Mouse (Mus musculus): ENCODE results near the gene Kremen2. TPM values are rescaled to one million over a fixed set of nuclear protein-coding genes. Genes with fewer than 3 reads are reported as not detected.
A peak's percentile ranks its signal among the peaks of the same experiment; 100 is the strongest.
"Not testable (repeated sequence)": the region's sequence is repeated elsewhere in the genome, so short reads cannot be mapped to it uniquely, and the experiment has no call there.

The Kremen2 gene
- polyA plus RNA-seq (2017; shearing (Covaris generic)): 1 to 10 TPM in 2 of 3 experiments, under 1 TPM in 1; 0.78 to 3.2 (median 1.1) TPM

DNA sequence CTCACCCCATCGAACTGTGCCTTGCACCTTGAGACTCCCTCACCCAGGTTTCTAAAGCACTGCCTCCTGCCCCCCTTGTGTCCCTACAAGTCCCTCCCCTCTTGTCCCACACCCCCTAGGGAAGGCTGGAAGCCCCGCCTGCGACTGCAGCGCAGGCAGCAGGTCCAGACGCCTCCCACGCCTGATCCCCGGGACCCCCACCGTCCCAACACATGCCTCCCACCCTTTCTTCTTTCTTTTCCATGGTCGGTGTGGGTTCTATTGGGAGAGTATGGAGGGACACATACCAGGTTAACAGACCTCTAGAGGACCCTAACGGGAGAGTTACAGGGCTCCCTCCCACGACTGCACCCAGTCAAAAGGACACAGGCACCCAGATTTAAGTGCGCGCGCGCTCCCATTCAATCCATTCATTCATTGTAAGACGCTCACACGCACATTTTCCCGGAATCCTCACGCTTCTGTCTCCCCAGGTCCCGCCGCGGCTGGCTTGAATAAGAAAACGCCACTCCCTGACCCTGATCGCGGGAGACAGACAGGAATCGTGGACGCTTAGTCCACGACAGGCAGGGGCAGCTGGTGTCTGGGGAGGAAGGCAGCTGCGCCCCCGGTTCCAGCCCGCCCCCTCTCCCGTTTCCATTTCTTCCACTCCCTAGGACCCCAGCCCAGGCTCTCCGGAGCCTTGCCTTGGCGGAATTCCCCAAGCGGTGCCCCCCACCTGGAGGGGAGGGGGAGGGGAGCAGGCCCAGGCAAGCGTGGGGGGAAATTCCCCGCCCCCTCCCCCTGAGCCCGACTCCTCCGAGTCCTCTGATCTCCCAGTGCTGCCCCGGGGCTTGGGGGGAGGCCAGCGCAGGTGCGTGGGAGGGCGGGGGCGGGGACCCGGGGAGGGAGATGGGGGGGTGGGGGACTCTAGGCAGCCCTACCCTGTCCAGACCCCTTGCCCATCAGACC, at the start of gene Kremen2:
Kremen2 (minus strand) TSS at position 533 of the 951 bp plus-strand sequence.
- ATAC-seq: no peak

DNA sequence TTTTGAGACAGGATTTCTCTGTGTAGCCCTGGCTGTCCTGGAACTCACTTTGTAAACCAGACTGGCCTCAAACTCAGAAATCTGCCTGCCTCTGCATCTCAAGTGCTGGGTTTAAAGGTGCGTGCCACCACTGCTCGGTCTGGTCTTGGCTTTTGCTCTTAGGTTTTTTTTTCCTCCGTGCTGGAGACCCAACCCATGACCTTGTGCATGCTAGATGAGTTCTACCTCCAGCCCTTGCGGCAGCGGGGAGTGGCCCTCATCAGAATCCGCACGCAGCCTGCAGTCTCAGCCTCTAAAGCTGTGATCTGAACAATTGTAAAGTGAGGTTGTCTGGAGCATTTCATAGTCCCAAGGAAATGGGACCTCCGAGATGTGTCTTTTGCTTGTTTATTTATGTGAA, 49.7 kb upstream of the Kremen2 start:
- ATAC-seq: no peak

DNA sequence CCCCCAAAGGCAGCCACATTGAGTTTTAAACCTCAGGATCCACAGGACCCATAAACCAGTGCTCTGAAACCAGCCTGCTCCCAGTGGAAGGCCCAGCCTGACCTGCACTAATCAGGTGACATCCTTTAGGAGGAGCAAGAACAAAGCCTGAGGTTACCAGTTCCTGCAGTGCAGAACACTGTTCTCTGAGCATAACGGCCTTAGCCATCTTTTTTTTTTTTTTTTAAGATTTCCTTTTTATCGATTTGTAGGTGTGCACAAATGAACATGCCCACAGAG, 45.4 kb upstream of the Kremen2 start:
- ATAC-seq: peak; percentile 27

DNA sequence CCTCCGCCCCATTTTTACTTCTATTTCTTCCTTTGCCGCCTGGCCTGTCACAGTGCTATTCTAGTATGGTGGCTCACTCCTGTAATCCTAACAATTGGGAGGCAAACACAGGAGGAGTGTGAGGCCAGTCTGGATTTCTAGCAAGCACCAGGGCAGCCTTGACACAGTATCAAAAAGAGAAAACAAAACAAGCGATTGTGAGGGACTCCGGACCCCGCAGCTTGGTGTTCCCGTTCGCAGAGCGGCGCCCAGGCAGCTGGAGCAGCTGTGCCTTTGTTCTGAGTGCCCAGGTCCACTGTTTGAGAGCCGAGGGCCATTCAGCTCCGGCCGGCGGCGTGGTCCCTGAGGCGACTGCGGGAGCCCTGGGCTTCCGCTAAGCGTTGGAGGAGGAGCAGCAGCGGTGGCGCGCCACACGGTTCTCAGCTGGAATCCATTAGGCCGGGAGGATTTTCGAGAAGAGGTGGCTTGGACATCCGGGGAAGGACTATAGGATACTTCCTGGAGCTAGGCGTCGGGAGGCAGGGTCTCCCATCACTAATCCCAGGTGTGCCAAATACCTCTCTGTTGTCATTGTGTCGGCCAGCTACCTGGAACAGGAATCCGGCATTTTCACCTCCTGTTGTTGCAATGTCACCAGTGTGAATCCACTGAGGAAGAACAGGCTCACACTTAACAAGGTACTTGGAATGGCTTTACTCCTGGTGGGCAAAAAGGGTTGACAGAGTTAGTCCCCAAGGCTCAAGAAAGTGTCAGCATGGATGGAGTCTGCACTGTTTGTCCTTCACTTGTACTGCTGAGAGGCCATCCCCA, 44.8 kb upstream of the Kremen2 start, which contains the start of gene Srrm2:
Srrm2 (plus strand) TSS at position 264 of the 810 bp plus-strand sequence.
- peak; percentile 27 for ATAC-seq

DNA sequence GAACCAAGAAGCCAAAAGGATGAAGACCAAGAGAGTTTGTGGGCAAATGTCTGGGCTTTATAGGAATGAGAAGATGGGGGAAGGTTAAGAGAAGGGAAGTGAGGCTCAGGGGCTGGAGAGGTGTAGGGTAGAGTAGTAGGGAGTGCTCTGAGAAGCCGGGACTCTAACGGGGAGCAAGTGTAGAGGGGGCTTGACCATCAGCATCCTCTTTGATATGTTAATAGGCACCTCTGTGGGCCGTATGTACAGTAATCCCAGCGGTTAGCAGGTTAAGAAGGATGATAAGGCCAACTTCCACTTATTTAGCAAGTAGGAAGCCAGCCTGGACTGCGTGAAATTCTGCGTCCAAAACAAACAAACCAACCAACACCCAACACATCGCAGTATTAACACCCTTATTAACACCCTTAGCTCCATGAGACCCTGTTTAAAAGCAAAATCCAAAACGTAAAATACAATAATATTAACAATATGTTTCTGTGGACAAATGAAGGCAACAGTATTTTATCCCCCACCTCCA, 44.2 kb upstream of the Kremen2 start:
- no peak for ATAC-seq

DNA sequence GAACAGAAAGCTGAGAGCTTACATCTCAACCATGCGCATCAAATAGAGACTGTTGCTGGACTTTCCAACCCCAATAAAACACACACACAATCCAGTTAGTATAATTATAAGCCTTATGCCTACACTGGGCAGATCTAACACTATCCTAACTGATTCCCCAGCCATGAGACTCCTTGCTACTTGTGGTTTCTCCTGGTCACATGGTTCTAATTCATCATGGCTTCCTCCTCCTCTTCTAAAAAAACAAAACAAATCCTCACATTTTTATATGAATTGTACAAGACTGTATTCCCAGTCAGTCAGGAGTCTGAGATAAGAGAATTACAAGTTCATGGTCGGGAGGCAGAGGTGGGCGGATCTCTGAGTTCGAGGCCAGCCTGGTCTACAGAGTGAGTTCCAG, 43.3 kb upstream of the Kremen2 start:
- ATAC-seq: no peak

DNA sequence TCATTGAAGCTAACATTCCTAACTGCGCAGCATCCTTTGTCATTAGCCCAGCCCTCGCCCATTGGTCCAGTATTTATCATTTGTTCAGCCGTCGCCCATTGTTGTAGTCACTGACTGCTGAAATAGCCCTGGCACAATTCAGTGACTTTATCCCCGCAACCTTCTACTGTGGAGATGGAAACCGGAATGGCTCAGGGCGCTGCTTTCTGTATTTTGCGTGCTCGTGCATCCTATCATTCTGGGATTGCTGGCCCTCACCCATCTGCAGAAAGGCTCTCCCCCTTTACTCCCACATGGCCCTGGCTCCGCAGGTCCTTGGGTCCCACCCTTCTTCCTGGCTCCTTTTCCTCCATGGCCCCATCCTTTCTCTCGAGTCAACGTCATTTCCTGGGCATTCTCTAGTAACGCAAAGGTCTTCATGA, 40.9 kb upstream of the Kremen2 start:
- peak; percentile 25 for ATAC-seq

DNA sequence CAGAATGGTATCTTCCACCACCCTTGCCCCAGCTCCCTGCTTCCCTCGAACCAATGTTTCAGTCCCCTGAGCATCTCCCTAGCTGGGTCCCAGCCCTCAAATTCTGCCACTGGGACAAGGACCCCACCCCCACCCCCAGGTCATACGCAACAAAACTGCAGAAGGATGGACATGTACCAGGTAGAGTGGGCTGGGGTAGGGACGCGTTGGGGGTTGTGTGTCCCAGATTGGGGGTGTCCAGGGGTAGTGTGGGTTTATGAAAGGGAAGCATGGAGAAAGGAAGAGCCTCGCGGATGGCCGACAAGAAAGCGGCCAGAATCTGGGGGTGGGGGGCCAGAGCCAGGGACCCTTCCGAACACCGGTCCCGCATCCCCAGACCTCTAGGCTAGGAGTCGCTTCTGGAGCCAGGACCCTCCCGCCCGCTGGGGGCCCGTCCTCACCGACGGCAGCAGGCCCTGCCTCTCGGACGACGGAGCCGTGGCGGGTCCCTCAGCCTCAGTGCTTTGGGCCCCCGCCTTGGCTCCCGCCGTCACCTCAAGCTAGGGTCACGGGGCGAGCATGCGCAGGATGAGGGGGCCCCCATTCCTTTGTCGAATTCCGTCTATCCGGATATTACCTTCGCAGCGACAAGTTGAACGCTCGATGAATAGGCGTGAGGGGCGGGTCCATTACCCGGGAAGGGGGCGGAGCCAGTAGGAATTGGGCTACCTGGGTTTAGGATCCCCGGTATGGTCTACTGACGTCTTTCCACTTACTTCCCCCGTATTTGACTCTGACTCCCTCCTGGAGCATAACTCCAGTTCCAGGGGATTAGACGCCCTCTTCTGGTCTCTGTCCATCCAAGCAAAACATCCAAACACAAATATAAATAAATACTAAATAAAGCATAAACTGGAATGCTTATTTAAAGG, 40.2 kb upstream of the Kremen2 start, which contains the start of gene Flywch2:
Flywch2 (minus strand) TSS at position 521 of the 911 bp plus-strand sequence.
- ATAC-seq: peak; percentile 93

DNA sequence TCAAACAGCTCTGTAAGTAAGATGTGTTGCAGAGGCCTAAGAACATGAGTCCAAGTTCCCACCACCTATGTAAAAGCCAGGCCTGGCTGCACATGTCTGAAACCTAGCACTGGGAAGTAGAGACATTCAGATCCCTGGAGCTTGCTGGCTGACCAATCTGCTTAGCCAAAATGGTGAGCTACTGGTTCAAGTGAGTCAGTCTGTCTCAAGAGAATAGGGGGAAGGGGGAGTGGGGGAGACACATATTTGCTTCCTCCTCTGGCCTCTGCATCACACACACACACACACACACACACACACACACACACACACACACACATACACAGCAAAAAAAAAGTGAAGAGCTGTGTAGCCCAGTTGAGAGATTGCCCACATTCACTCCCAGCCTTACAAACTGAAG, 37.7 kb upstream of the Kremen2 start:
- no peak for ATAC-seq

DNA sequence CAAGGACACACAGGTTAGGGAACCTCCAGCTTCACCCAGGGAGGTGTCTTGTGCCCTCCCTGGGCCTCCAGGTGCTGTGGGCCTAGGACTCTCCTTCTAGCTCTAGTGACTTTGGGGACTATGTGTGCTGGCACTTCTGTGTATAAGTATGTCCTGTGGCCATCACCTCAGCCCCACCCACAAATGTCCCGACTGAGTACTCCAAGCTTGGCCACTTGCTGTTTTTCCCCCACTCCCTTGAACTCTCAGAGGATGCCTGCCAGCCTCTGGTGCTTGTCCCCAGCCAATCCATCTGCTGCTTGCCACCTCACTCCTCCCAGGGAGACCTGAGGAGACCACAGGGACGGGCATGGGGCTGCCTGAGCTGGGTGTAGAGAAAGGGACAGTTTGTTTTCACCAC, 32.8 kb upstream of the Kremen2 start:
- no peak for ATAC-seq

DNA sequence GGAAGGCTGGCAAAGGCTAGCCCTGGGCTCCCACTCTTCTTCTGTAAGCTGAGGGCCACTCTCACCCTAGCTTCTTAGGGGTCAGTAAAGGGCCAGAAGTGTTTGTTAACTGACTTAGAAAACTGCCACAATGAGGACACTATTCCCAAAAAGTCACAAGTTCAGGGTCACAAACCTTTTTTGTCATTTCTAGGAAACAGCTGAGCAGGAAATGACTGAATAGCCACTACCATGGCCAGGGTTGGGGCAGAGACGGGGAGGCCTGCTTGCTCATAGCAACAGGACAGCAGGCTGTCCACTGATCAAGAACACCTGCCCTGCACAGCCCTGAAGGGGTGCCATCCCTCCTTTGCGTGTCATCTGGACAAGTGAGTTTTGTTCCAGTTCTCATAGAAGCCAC, 31.5 kb upstream of the Kremen2 start:
- ATAC-seq: no peak

DNA sequence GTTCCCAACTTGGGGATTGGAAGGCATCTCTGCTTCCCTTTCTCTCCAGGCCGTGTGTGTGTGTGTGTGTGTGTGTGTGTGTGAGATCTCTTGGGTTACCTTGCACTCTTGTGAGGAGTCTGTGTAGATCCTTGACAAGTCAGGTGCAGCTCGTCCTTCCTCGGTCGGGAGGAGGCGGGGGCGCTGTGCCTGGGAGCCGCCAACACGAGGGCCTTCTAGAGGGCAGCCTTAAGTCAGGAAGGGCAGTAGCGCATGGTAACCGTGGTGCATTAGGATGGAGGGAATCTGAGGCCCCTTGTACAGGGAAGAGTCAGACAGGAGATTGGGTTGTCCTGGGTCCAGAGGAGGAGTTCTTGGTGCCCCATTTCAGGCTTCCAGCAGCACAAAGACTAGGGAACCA, 30.6 kb upstream of the Kremen2 start:
- no peak for ATAC-seq

DNA sequence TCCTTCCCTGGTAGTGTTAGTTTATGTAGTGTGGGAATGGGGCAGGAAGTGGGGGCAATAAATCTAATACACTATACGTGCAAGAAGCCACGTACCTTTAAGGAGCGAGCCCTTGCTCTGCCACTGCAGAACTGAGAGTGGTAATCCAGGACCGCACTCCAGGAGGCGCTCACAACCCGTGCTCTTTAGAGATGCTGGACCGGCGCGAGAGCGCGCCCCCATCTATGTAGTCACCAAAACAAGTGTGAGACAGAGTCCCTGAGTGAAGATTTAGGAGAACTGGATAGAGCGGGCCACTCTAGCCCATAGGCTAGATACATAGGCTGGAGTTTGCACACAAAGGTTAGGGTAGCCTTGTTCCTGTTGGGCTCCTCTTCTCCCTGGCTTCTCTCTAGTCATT, 28.5 kb upstream of the Kremen2 start:
- peak; percentile 54 for ATAC-seq

DNA sequence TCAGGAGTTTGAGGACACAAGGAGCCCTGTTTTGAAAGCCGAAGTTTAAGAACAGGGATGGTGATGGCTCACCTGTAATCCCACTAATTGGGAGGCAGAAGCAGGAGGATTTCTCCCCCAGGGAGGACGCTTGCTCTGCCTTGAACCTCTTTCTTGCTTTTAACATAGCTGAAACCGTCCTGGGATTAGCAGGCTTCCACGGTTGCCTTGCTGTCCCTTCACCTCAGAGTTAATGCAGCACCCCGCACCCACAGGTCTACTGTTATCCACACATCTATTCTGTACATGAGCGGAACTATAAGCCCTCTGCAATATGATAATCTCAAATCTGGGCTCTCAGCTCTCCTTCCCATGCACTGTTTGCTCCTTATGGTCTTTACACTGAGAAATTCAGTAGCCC, 28.0 kb upstream of the Kremen2 start:
- ATAC-seq: no peak

DNA sequence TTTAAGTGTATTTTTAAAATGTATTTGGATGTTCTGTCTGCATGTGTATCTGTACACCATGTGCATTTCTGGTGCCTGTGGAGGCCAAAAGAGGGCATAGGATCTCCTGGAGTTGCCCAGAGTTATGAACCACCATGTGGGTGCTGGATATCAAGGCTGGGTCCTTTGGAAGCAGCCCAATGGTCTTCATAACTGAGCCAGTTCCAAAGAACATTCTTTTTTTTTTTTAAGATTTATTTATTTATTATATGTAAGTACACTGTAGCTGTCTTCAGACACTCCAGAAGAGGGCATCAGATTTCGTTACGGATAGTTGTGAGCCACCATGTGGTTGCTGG, 26.6 kb upstream of the Kremen2 start:
- ATAC-seq: not testable (repeated sequence)

DNA sequence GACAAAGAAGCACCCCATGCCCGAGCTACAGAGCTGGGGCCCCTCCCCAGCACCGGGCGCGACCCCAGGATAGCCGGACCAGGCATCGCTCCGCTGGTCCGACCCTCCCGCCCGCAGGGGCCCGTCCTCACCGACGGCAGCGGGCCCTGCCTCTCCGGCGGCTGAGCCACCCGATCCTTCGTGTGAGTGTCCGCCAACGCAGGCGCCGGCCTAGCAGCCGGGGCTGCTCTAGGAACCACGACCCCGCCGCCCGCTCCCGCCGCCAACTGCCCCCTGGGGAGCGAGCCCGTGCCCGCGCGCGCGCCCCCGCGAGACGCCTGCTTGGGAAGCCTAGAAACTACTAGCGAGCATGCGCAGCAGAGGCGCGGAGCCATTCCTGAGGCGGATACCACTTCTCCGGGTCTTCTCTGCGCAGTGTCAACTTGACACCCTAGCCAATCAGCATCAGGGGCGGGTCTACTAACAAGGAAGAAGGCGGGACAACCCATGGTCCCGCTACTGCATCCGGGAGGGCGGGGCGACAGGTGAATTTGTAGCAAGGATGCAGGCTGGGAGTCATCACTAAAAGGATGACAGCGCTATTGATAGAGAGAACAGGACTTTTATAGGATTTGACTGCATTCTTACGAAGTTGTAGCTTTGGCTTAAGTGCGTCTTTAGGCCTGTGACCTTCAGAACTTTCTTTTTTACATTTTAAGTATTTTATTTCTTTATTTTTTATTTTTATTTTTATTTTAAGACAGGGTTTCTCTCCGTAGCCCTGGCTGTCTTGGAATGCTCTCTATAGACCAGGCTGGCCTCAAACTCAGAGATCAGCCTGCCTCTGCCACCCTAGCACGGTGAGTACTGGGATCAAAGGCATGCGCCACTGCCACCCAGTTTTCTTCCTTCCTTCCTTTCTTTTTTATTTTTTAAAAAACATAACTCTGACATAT, 25.9 kb upstream of the Kremen2 start, which contains the start of gene Flywch1:
Flywch1 (minus strand) TSS at position 319 of the 935 bp plus-strand sequence.
- ATAC-seq: peak; percentile 99

DNA sequence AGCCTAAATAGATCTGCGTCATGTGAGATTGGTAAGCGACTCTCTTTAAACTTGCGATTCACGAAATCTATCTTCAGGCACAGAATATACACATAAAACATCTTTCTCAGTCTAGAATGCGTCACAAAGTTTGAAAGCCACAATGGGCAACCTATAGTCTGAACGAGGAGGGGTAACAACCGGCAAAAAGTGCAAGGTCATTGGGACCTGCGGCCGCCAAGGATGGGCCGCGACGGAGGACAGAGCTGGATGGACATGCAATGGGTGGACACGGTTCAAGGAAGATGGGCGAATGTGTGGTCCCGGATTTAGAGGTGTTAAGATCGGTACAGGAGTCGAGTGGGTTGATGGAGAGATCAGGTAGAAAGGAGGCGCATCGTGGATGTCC, 25.3 kb upstream of the Kremen2 start:
- no peak for ATAC-seq

DNA sequence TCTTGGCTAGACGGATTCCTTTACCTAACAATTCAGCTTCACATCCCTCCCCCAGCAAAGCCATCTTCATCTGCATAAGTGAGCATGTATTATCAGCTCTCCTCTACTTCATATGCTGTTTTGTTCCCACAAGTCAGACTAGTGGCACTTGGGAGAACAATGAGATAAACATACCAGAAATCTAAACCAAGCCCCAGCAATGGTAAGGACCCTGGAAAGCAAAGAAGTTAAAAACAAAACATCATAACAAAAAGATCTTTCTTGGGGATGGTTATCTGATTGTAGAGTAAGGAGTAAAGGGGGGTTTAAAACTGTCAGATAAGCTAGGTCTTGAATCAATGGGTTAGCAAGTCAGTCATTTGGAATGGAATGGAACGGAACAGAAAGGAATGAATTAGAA, 24.9 kb upstream of the Kremen2 start:
- ATAC-seq: no peak

DNA sequence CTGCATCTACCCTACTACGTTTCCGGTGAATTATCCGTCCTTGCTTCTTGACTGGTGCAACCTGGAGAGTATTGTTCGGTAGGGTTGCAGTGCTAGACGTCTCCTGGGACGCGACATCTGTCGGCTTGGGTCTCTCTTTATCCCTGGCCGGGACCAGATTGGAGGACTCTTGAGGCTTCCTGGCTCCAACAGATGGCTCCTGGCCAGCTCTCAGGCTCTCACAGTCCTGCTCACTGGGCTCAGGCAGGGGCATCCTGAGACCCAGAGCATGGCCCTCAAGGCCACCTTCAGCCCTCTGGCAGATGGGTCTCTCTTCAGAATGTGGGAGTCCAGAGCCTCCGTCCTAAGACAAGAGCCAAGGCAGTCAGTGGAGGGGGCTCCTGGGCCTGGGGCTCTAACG, 17.3 kb upstream of the Kremen2 start:
- ATAC-seq: no peak

DNA sequence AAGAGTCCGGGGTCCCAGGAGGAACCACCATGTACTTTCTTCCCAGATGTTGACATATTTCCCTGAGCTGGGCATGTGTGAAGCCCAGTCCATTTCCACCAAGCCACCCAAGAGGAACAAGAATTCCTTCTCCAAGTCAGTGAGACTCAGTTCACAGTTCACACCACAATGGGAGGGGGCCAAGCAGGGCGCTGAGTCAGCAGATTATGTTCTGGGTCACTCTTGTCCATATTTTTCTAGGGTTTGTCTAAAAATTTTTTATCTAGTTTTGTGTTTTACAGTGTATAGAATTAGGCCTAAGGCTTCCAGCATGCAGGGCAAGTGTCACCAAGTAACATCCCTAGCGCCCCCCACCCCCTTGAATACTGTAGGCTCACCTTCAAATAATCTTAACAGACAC, 15.5 kb upstream of the Kremen2 start:
- ATAC-seq: no peak

DNA sequence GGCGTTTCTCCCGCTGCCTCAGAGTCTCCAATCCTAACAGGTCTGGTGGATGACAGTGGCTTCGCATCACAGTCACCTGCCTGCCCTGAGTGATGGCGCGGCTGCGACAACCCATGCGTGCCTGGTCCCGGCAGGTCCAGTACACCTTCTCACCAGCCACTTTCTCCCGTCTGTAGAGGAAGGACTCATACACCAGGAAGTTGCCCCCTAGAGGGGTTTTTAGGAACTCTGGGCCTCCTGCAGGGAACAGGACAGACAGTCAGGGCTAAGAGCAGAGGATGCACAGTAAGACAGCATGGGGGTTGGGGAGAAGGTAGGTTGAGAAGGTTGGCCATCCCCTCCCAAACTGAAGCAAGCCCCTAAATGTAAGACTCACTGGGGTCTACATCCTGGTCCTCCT, 14.6 kb upstream of the Kremen2 start:
- no peak for ATAC-seq
